Mouse (Mus musculus) gastrocnemius, adult 2 months (tissue): ENCODE measurements around the gene Slc10a7. TPM values are rescaled to one million over a fixed set of nuclear protein-coding genes. Genes with fewer than 3 reads are reported as not detected.
A peak's percentile ranks its signal among the peaks of the same experiment; 100 is the strongest.
"Not testable (repeated sequence)": the region's sequence is repeated elsewhere in the genome, so short reads cannot be mapped to it uniquely, and the experiment has no call there.

Source experiments
- DNase-seq: peaks from one replicate; pipeline ENCODE4 v3.0.0; 2022
- H3K27ac ChIP-seq: fragments of 200-600 bp; 2 replicates; pipeline ENCODE4 v1.8.1; 2022; ENCODE audit warnings: mild to moderate bottlenecking
- H3K4me3 ChIP-seq: fragments of 200-600 bp; 2 replicates; pipeline ENCODE4 v1.8.1; 2022; ENCODE audit warnings: mild to moderate bottlenecking, moderate library complexity
- CTCF ChIP-seq: fragments of 200-600 bp; IDR thresholded peaks from 2 replicates; pipeline ENCODE4 v1.8.1; 2022; ENCODE audit warnings: antibody characterized with exemption, mild to moderate bottlenecking, moderate library complexity
- intact Hi-C: fragments of 180-260 bp; cut with DNase I; formaldehyde crosslinking; loops from one replicate; pipeline ENCODE4 v1.15.1; 2025
- long read RNA-seq, 2 experiments: library from polyadenylated mRNA; stranded (forward); transcript quantifications; one replicate each; pipeline ENCODE4 v2.0.0; 2021
- total RNA-seq, 2 experiments: library from RNA; stranded (reverse); gene quantifications; 2 replicates each; pipeline ENCODE4 v1.2.3; 2021

Slc10a7 gene
- 1 to 10 TPM; 6.7 to 6.9 TPM for total RNA-seq
- long read RNA-seq, experiment 1, partial matches to known transcripts: 0 of 7 reads
- long read RNA-seq, experiment 1, other reads (novel, unspliced or antisense): 4 of 7 reads
- long read RNA-seq, experiment 2, partial matches to known transcripts: 0 of 7 reads
- long read RNA-seq, experiment 2, other reads (novel, unspliced or antisense): 5 of 7 reads

GRCm38 (mm10) chr8:78509273-78510031, at the start of gene Slc10a7:
Gene Slc10a7, plus strand, starts transcription at chr8:78509346.
- peak within 1 kb of the TSS; percentile 96 for H3K27ac ChIP-seq
- H3K4me3 ChIP-seq: peak within 1 kb of the TSS; percentile 100
- no peak for TF ChIP-seq CTCF
- intact Hi-C loops: loop anchor here (5.0 kb wide), 5 partner anchors 38 to 313 kb away; partner anchors contain the start of gene Lsm6
- DNase-seq: peak; percentile 88

- H3K4me3 ChIP-seq: no peak overlapping the region
- TF ChIP-seq CTCF: no peak
- DNase-seq: no peak
- H3K27ac ChIP-seq: no peak overlapping the region
- intact Hi-C loops: no loop called here
Measured at GRCm38 (mm10) chr8:78463941-78464340, 45.2 kb upstream of the Slc10a7 start.

- DNase-seq: no peak
Measured at GRCm38 (mm10) chr8:78467889-78468288, 41.3 kb upstream of the Slc10a7 start.

GRCm38 (mm10) chr8:78477051-78477829, 31.9 kb upstream of the Slc10a7 start:
- Histone ChIP-seq H3K27ac (no peak overlapping the region), H3K4me3 (no peak overlapping the region)
- DNase-seq: no peak
- intact Hi-C loops: no loop called here
- peak; percentile 31 for TF ChIP-seq CTCF

More at GRCm38 (mm10) chr8:78467889-78468288, 41.3 kb upstream of the Slc10a7 start:
- TF ChIP-seq CTCF: 0 out of 2 replicates have a peak, but pooled peaks have one; percentile 0
- intact Hi-C loops: no loop called here
- Histone ChIP-seq H3K27ac (no peak overlapping the region), H3K4me3 (no peak overlapping the region)

GRCm38 (mm10) chr8:78489733-78490132, 19.4 kb upstream of the Slc10a7 start:
- no peak overlapping the region for H3K27ac ChIP-seq
- intact Hi-C loops: no loop called here
- DNase-seq: no peak
- no peak for TF ChIP-seq CTCF
- no peak overlapping the region for H3K4me3 ChIP-seq

- no peak for DNase-seq
- no peak overlapping the region for H3K27ac ChIP-seq
- no peak for TF ChIP-seq CTCF
- H3K4me3 ChIP-seq: no peak overlapping the region
- intact Hi-C loops: no loop called here
Measured at GRCm38 (mm10) chr8:78493031-78493430, 16.1 kb upstream of the Slc10a7 start.

GRCm38 (mm10) chr8:78496273-78496672, 12.9 kb upstream of the Slc10a7 start:
- H3K27ac ChIP-seq, DNase-seq, intact Hi-C loops, H3K4me3 ChIP-seq: not testable (repeated sequence)

- TF ChIP-seq CTCF: no peak
- intact Hi-C loops: no loop called here
- Histone ChIP-seq H3K4me3 (no peak overlapping the region), H3K27ac (no peak overlapping the region)
- DNase-seq: no peak
Measured at GRCm38 (mm10) chr8:78502706-78503105, 6.4 kb upstream of the Slc10a7 start.

- peak overlapping the region; percentile 100 for H3K4me3 ChIP-seq
- intact Hi-C loops: loop anchor here (5.0 kb wide), 4 partner anchors 59 to 314 kb away; partner anchors contain the start of gene Lsm6
- H3K27ac ChIP-seq: peak overlapping the region; percentile 96
- TF ChIP-seq CTCF: no peak
- DNase-seq: no peak
Measured at GRCm38 (mm10) chr8:78507979-78508718, 997 bp upstream of the Slc10a7 start.

GRCm38 (mm10) chr8:78508719-78509272, 350 bp upstream of the Slc10a7 start, which contains the start of gene Rbmxl1:
Gene Rbmxl1, minus strand, starts transcription at chr8:78508898.
- intact Hi-C loops: loop anchor here (5.0 kb wide), 4 partner anchors 59 to 314 kb away; partner anchors contain the start of gene Lsm6
- peak within 1 kb of the TSS; percentile 96 for H3K27ac ChIP-seq
- peak within 1 kb of the TSS; percentile 100 for H3K4me3 ChIP-seq
- no peak for TF ChIP-seq CTCF
- DNase-seq: peak; percentile 94

- intact Hi-C loops: loop anchor here (5.0 kb wide), 1 partner anchor 37 kb away; no protein-coding TSS in a partner anchor
- no peak for TF ChIP-seq CTCF
- Histone ChIP-seq H3K27ac (peak overlapping the region; percentile 96; the same call in 1 of the 2 replicates), H3K4me3 (peak overlapping the region; percentile 100)
- DNase-seq: no peak
Measured at GRCm38 (mm10) chr8:78510094-78510493, 948 bp downstream of the Slc10a7 start.
